Mouse (Mus musculus) embryonic fibroblast, embryonic 13.5 days (primary cell): Measurements from ENCODE around the gene Inka2.

Source experiments
- CTCF ChIP-seq: IDR thresholded peaks from 2 replicates; pipeline ENCODE4 v1.5.1; 2011; ENCODE audit warnings: mild to moderate bottlenecking, control low read depth, low read length, moderate library complexity, borderline replicate concordance; ENCODE audit not compliant: insufficient read depth
- POLR2A ChIP-seq: IDR thresholded peaks from 2 replicates; pipeline ENCODE4 v1.6.1; 2011; ENCODE audit warnings: low read depth, mild to moderate bottlenecking, control low read depth, low read length, moderate library complexity

DNA sequence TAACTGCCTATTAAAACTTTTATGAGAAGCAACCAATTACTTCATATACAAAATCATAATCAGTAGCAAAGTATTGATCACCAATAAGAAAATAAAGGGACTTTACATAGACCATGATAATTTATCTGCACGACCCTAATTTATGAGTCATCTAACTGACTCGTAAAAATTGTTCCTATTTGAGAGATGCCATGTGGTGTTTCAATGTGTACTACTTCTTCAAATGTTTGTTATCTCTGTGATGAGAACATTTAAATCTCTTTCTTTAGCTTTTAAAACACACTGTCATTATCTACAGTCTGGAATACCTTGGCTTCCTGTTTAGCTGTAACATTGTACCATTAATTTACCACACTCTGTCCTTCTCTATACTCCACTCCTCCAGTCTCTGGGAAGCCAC, 65.0 kb downstream of the Inka2 start:
- TF ChIP-seq POLR2A (no peak), CTCF (no peak)
